19 mouse cellular contexts compared by ENCODE assay signal in the genomic region with DNA sequence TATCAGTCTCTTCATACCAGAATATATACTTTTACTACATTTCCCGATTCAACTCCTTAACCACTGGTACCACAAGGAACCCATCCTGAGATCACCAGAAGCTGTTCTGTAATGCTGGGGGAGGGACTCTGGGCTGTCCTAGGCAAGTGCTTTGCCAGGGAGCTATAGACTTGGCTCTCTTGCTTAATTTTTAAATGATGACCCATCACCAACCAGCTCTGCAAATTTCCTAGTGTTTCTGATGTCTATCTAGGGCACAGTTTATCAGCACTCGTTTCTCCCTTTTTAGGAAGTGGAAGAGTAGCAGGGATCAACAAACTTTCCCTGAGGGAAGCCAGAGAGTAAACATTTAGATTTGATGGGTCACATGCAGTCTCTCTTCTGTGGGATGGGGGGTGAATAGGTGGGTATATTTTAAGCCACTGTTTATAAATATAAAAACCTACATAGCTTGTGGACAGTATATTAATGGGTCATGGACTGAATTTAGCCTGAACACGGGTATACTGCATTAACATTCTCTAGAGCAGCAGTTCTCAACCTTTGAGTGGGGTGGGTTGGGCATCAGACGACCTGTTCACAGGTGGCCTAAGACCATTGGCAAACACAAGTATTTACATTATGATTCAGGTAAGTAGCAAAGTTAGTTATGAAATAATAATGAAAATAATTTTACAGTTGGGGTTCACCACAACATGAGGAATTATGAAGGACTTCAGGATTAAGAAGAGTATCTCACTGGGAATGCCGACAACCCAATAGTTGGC. TPM values are rescaled to one million over a fixed set of nuclear protein-coding genes. Genes with fewer than 3 reads are reported as not detected.
DNase-seq lines count a peak whose midpoint lies in the region; ATAC-seq and TF ChIP-seq lines count a peak whose summit lies in the region.
"Had no signal": no experiment of that assay in that cellular context is flagged by ENCODE, and none has a peak within 500 bp of the region (broad histone marks: within the 10 kb centered on the region; RNA-seq: fewer than 3 reads in every experiment).

No protein-coding gene starts in this region.

- TF ChIP-seq CTCF in liver, embryonic 14.5 days (IDR thresholded peaks at IDR 0.05; ENCODE audit: low read depth), result no peak
- TF ChIP-seq CTCF in small intestine, adult 2 months (IDR thresholded peaks at IDR 0.05; ENCODE audit: extremely low read depth, insufficient read length, insufficient replicate concordance, low read depth, low read length), result no peak

- H3K9ac ChIP-seq in liver, embryonic 14.5 days (replicated peaks), result no peak overlapping the region
- H3K9ac ChIP-seq: forebrain, embryonic 15.5 days had no signal

- peaks cover 41 to 45% of the 10 kb centered on the region in 2 experiments for H3K4me1 ChIP-seq in liver, embryonic 14.5 days (replicated peaks; ENCODE audit: control insufficient read depth in 2 of 2, insufficient read depth in 2 of 2, low read length in 1 of 2)
- H3K4me1 ChIP-seq in small intestine, adult 2 months (ENCODE audit: control insufficient read depth, insufficient read depth, insufficient read length, low read length), result peaks cover 16% of the 10 kb centered on the region
- H3K4me1 ChIP-seq: forebrain, embryonic 15.5 days; hindbrain, embryonic 10.5 days had no signal

- no peak for TF ChIP-seq EP300 in liver, embryonic 14.5 days (IDR thresholded peaks at IDR 0.05; ENCODE audit: low read depth)

- no peak for ATAC-seq in liver, embryonic 14.5 days (ENCODE audit: insufficient read depth)
- ATAC-seq in erythroblast, adult 5-6 weeks (replicated peaks; ENCODE audit: low FRiP score, poor library complexity, severe bottlenecking), result no peak
- ATAC-seq: forebrain, embryonic 15.5 days had no signal

- no peak overlapping the region for H3K4me3 ChIP-seq in liver, embryonic 14.5 days (ENCODE audit: insufficient read depth in 1 of 2, low read depth in 2 of 2, low read length in 2 of 2)
- H3K4me3 ChIP-seq in small intestine, adult 2 months (ENCODE audit: low read depth, low read length), result no peak overlapping the region
- H3K4me3 ChIP-seq: forebrain, embryonic 15.5 days; hindbrain, embryonic 10.5 days; left cerebral cortex, adult 2 months; myocyte had no signal

- 66% methylated on average over 5 of the region's 5 CpGs for WGBS in liver, embryonic 14.5 days (ENCODE audit: insufficient replicate concordance)
- WGBS in small intestine, adult 2 months, result 54% methylated on average over 5 of the region's 5 CpGs

- no peaks in the 10 kb centered on the region for H3K9me3 ChIP-seq in liver, embryonic 14.5 days (ENCODE audit: control insufficient read depth, low read length)
- H3K9me3 ChIP-seq: forebrain, embryonic 15.5 days; hindbrain, embryonic 10.5 days had no signal

- TF ChIP-seq POLR2A in small intestine, adult 2 months (IDR thresholded peaks at IDR 0.05; ENCODE audit: low read depth, low read length), result no peak

- H3K4me2 ChIP-seq in liver, embryonic 14.5 days (ENCODE audit: low read depth), result no peak overlapping the region
- H3K4me2 ChIP-seq: forebrain, embryonic 15.5 days had no signal

- H3K36me3 ChIP-seq in liver, embryonic 14.5 days (replicated peaks; ENCODE audit: control insufficient read depth, insufficient read depth, low read depth), result no peaks in the 10 kb centered on the region; the same call in 1 of the 2 replicates
- H3K36me3 ChIP-seq in small intestine, adult 2 months (ENCODE audit: control insufficient read depth, insufficient read depth, low read length), result no peaks in the 10 kb centered on the region
- H3K36me3 ChIP-seq: forebrain, embryonic 15.5 days had no signal

- peak; percentile 50 to 91 for DNase-seq in adrenal gland, adult (ENCODE audit: inconsistent age in 2 of 2, low spot score in 1 of 2)
- DNase-seq in adrenal gland, postnatal 4 days (ENCODE audit: low spot score in 2 of 2), result no peak
- DNase-seq in lung, adult 18-20 months, result peak; percentile 24 to 49
- no peak for DNase-seq in lung, postnatal 10 days
- no peak for DNase-seq in liver, embryonic 14.5 days (ENCODE audit: low read depth in 3 of 3, low spot score in 3 of 3)
- DNase-seq in MN1 (ENCODE audit: low spot score), result no peak
- DNase-seq: cerebellum, adult 9-11 months; heart, adult 18-20 months; kidney, adult 11 months; kidney, postnatal 14 days; midbrain, embryonic 14.5 days; retina, postnatal 1 day; right cerebral cortex, postnatal 4 days had no signal

- H3K27ac ChIP-seq in liver, embryonic 14.5 days, result peak overlapping the region; percentile 28
- peak overlapping the region; percentile 31 for H3K27ac ChIP-seq in small intestine, adult 2 months (ENCODE audit: insufficient read depth, low read depth, low read length)
- H3K27ac ChIP-seq: forebrain, embryonic 15.5 days; hindbrain, embryonic 10.5 days; left cerebral cortex, adult 2 months had no signal

- no peaks in the 10 kb centered on the region for H3K27me3 ChIP-seq in liver, embryonic 14.5 days (ENCODE audit: control insufficient read depth, insufficient read depth, low read length)
- H3K27me3 ChIP-seq in small intestine, adult 2 months (ENCODE audit: control insufficient read depth, insufficient read depth, low read length), result no peaks in the 10 kb centered on the region
- H3K27me3 ChIP-seq: forebrain, embryonic 15.5 days had no signal

RNA-seq across cellular contexts. Expression of a gene that starts 20.8 kb away (rescaled TPM):
- total RNA-seq in adrenal gland, postnatal 4 days (2021), result 10 to 100 TPM; 73.2 to 76.9 TPM
- 36.6 and 42.5 TPM in 2 replicates for polyA plus RNA-seq in liver, embryonic 14.5 days (2012; rRNA removed)
- polyA plus RNA-seq in liver, embryonic 14.5 days (2014; fragmentation: Nextera tagmentation; extraction: Ambion mirVana), result 25.8 and 28.5 TPM in 2 replicates
- polyA plus RNA-seq in small intestine, adult 2 months (2012; rRNA removed), result 19.8 and 31.7 TPM in 2 replicates
- total RNA-seq in erythroblast, adult 5-6 weeks (2015; ENCODE audit: low replicate concordance), result 39.6 and 51.6 TPM in 2 replicates
- 50.6 and 66.1 TPM in 2 replicates for total RNA-seq in erythroblast, adult 5-6 weeks (2017; ENCODE audit: low replicate concordance)

RNA-seq across cellular contexts. Expression of a gene that starts 30.5 kb away (rescaled TPM):
- total RNA-seq in adrenal gland, postnatal 4 days (2021), result 10 to 100 TPM; 55.8 to 58.8 TPM
- 8.3 and 13.2 TPM in 2 replicates for polyA plus RNA-seq in liver, embryonic 14.5 days (2012; rRNA removed)
- 18.9 and 19.4 TPM in 2 replicates for polyA plus RNA-seq in liver, embryonic 14.5 days (2014; fragmentation: Nextera tagmentation; extraction: Ambion mirVana)
- polyA plus RNA-seq in small intestine, adult 2 months (2012; rRNA removed), result 6.1 and 12.9 TPM in 2 replicates
- total RNA-seq in erythroblast, adult 5-6 weeks (2015; ENCODE audit: low replicate concordance), result 9.0 and 13.6 TPM in 2 replicates
- 25.9 and 26.5 TPM in 2 replicates for total RNA-seq in erythroblast, adult 5-6 weeks (2017; ENCODE audit: low replicate concordance)

Comparison
In these comparisons a context has a peak if more than half of its experiments do, and no peak if none do; other contexts are left out.
1. DNase-seq: peak in adrenal gland, adult (2 of 2) and lung, adult 18-20 months (2 of 2); none in adrenal gland, postnatal 4 days (0 of 2), lung, postnatal 10 days (single experiment), liver, embryonic 14.5 days (0 of 3) and MN1 (single experiment).